Mouse (Mus musculus) A20 (cell line): ENCODE results near the gene Nfe2l1.
"Not testable (repeated sequence)": the region's sequence is repeated elsewhere in the genome, so short reads cannot be mapped to it uniquely, and the experiment has no call there.

ENCODE experiments used
- DNase-seq: peaks from one replicate; pipeline ENCODE4 v3.0.0-alpha.2; 2011; ENCODE audit warnings: low read depth, low spot score

The Nfe2l1 gene

DNA sequence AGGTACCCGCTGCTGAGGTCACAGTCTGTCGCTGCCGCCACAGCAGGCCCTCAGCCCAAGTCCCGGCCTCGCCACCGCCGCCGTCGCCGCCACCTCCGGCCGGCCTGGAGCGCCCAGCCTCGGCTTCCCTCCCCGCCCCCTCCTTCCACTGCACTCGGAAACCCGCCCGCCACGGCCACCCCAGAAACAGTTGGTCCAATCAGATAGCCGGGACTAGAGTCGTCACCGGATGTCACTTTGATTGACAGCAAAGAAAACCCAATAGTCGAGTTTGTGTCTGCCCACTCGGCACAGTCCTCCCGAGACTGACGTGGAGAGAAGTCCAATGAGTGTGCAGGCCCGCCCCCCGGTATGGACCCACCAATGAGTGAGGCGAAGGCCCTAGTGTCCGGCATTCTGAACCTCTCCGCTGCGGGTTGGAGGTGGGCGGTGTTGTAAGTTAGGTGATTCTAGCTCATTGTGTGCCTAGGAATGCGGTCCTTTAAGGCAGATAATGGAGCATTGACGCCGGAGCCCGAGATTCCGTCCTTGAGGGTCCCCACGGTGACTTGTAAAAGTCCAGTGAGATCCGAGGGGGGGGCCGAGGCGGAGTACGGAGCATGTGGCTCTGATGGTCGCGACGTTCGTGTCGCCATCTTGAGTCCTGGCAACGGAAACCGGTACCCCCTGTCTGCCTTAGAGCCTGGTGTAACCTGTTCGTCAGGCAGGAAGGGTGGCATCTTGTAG is at the start of gene Nfe2l1:
TSS of gene Nfe2l1 (minus strand) at position 156 of the 726 bp plus-strand sequence.
- DNase-seq = peak; percentile 99

DNA sequence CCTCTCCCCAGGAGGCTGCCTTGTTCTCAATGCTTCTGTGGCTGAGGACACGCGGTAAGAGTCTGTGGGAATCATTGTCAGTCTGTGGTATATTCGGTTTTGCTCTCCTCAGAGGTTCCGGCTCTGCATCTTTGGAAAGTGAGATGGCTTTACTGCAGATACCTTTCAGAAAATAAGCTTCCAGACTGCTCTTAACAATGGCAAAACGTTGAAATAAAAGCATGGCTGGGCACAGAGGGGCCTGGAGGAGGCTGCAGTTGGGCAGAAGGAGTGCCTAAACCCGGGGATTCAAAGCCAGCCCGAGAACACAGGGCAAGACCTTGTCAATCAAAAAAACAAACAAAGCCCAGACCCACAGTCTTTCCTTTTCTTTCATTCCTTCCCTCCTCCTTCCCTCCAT is 49.6 kb upstream of the Nfe2l1 start:
- DNase-seq = no peak

DNA sequence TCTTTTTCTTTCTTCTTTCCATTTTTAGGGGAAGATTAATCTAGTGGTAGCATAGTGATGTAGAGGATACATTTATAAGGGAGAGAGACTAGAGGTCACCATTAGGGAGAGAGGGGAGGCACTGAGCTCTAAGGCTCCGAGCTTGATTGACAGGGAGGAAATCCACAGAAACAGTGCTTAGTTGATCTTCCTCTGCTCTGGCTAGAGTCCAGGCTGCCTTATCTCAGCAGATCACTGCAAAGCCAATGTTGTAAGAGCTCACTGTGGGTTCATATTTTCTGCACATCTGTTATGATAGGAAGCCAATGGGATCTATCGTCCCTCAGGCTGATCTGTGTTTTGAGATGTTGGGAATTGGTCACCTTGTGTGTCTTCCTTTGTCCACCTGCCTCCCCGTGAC is 48.9 kb upstream of the Nfe2l1 start:
- no peak for DNase-seq

DNA sequence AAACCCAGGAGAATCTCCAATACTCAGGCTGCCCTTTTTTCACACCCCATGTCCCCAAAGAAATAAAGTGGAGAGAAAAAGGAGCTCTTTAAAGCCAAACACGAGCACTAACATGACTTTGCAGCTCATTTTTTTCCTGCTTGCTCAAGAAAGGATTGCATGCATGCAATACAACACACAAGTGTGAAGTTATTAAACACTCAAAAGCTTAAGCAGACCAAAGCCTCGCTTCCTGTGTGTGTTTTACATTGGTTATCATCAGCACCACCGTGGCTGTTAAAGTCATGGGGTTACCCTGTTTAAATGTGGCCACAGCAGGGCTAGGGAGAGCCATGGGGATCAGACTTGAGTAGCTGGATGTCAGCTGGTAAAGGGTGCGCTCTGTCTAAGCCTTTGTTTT is 47.3 kb upstream of the Nfe2l1 start:
- DNase-seq = no peak

GRCm38 (mm10) chr11:96876300-96877040 is 46.7 kb upstream of the Nfe2l1 start:
- no peak for DNase-seq

DNA sequence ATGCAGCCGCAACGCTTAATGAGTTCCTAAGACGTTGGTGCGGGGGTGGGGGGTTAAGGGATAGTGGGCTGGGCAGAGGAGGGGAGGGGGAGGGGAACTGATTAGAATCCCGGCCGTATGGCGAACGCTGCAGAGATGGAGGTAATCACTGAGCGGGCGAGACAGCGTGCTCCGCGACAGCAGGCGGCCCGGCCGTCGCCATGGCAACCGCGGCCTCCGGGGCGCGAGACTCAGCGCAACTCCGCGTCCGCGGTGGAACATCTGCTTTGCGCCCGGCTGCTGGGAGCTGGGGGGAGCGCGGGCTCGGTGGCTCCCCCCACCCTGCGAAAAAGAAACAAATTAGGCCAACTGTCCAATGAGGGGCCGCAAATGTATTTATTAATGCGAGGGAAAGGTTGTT is 46.0 kb upstream of the Nfe2l1 start:
- peak; percentile 84 for DNase-seq

DNA sequence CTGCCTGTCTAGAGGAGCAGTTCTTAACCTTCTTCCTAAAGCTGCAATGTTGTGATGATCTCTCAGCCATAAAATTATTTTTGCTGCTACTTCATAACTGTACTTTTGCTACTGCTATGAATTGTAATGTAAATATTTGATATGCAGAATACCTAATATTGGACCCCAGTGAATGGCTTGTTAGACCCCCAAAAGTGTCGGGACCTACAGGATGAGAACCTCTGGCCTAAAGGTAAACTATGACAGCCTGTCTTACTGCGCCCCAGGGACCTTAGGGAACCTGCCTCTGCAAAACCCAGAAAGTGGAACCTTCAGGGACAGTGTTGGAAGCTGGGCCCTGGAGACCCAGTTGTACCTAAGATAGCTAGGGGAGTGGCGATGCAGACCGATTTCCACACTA is 45.5 kb upstream of the Nfe2l1 start:
- no peak for DNase-seq

GRCm38 (mm10) chr11:96873601-96874140 is 43.9 kb upstream of the Nfe2l1 start:
- no peak for DNase-seq

- no peak for DNase-seq
Measured at GRCm38 (mm10) chr11:96872441-96873379, 42.9 kb upstream of the Nfe2l1 start.

- DNase-seq = peak; percentile 72
Measured at GRCm38 (mm10) chr11:96867149-96867548, 37.4 kb upstream of the Nfe2l1 start.

DNA sequence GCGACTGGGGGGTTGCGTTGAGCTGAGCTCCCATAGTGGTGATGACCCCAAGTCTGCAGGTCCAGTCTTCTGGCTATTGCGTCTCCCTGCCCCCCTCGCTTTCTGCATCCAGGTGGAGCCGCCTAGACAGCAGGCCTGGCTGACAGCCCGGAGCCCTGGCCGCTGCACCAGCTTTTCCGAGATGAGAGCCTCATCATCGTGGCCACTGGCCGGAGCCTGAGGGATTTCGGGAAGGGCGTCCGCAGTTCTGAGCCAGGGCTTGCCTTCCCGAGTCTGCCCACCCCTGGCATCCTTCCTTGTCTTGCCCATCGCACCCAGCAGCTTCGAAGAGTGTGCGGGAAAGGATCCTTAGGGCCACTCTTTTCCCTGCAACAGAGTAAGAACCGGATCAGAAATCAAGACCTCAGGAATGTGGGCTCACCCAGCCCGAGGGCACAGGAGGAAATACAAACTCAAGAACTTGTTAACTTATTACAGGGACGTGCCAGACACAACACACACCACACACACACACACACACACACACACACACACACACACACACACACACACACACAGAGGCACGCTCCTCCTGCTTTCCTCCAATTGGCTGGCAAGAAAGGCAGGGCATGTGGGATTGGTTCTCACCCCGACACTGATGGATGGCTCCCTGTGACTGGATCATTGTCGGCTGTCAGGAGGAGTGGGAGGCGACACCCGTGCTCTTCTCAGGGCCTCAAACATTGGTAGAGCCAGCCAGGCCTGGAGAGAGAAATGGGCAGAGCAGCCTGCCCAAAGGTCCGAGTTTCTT is 33.6 kb upstream of the Nfe2l1 start:
- no peak for DNase-seq

DNA sequence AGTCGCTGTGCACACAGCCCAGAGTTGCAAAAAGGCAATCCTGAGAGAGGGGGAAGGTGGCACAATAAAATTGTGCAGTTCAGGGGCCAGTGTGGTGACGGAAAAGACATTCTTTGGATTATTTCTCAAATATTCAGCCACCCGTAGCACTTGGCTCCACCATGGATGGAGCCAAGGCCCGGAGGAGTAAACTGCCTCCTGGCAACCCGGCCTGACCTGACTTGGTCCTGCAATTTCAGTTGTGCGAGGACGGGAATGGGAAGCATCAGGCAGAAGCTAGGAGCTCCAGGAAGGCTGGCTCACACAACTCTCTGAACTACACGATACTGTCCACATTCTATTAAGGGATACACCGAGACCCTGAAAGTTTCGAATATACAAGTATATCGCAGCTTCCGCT is 32.8 kb upstream of the Nfe2l1 start:
- DNase-seq = no peak

DNA sequence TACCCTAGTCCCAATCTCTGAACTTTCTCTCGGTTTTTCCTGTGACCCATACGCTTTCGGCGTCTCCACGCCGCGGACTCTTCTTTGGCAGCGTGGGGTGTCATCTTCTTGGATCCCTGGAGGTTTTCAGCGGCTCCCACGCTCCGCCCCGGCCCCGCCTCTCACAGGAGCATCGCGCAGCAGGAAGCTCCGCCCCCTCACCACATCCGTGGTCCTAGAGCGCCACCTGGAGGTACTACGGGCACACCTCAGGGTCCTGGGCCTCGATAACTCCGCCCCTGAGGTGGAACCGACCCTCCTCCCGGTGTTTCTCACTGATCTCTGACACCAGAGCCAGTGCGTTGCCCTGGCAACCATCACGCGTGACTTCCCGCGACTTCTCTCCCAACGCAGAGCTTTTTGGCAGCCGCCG is 32.1 kb upstream of the Nfe2l1 start:
- peak; percentile 95 for DNase-seq

DNA sequence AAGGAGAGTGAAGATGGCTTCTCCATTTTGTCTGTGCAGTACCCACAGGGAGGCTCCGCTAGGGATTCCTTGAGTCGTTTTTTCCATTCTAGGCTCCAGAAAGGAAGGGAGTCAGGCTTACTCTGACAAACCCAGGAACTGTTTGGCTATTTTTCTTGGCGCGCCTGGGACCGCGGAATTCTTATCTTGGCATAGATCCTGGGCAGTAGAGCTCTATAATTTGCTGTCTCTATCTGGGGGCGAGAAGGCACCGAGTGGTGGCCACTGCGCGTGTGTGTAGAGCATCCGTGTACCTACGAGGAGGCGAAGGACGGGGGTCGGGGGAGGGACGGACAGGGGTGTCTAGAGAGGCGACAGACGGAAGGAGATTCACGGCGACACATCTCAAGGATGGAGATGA is 31.7 kb upstream of the Nfe2l1 start:
- no peak for DNase-seq

- peak; percentile 92 for DNase-seq
Measured at GRCm38 (mm10) chr11:96860564-96860963, 30.8 kb upstream of the Nfe2l1 start.

- peak; percentile 58 for DNase-seq
Measured at GRCm38 (mm10) chr11:96859635-96860034, 29.9 kb upstream of the Nfe2l1 start.

DNA sequence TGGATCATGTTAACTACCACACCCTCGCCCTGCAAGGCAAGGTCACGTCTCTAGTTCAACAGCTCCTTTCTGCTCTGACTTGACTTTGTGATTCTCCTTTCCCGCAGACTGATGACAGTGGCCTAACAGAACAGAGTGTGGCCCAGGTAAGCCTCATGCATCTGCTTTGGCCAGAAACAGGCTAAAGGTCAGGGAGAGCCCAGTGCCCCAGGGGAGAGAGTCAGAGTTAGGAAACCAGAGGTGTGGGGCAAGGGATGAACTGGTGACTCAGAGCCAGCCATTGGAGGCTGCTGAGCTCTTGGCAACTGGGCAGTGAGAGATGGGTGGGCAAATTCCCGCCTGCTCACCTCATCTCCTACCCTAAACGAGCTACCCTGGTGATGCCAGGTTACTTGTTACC is 27.7 kb upstream of the Nfe2l1 start:
- no peak for DNase-seq

GRCm38 (mm10) chr11:96849681-96850467 is 20.1 kb upstream of the Nfe2l1 start, which contains the start of gene Copz2:
Gene Copz2, plus strand, starts transcription at chr11:96849870.
- DNase-seq = no peak

GRCm38 (mm10) chr11:96849145-96849544 is 19.4 kb upstream of the Nfe2l1 start:
- DNase-seq = not testable (repeated sequence)

DNA sequence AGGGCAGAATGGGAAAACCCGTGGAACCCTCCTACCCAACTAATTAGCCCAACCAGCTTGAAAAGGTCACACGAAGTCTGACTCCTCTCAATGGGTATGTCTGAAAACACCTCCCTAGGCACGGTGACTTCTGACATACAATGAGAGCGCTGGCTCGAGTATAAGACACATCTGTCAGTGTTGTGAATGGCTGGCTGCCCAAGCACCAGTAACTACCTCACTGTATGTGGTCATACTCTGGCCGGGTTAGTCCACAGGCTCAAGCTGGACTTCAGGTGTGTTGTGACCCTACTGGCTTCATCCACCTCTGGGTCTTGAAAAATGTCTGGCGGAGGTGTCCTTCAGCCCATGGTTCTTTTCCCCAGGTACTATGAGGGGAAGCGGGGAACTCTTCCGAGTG is 18.9 kb upstream of the Nfe2l1 start:
- DNase-seq = no peak
